In genomic region chr10:66850972-66851478, GRCm38 (mm10) we compare ENCODE assay signal across 23 mouse cellular contexts.
DNase-seq lines count a peak whose midpoint lies in the region; ATAC-seq and TF ChIP-seq lines count a peak whose summit lies in the region.
"Had no signal": no experiment of that assay in that cellular context is flagged by ENCODE, and none has a peak within 500 bp of the region (broad histone marks: within the 10 kb centered on the region; RNA-seq: fewer than 3 reads in every experiment).

No protein-coding gene starts in this region.

- no peak for TF ChIP-seq POLR2A in liver, adult 2 months (IDR thresholded peaks at IDR 0.05; ENCODE audit: extremely low read depth, insufficient read depth, low read length)
- no peak for TF ChIP-seq POLR2A in bone marrow macrophage, adult 2 months (IDR thresholded peaks at IDR 0.05; ENCODE audit: borderline replicate concordance, low read depth, low read length)

- ATAC-seq in hindbrain, embryonic 13.5 days (ENCODE audit: low FRiP score) = no peak
- no peak for ATAC-seq in forebrain, embryonic 16.5 days
- no peak for ATAC-seq in midbrain, embryonic 15.5 days (replicated peaks)
- ATAC-seq: forebrain, embryonic 15.5 days; hindbrain, postnatal 0 days had no signal

- peaks cover 2% of the 10 kb centered on the region for H3K4me1 ChIP-seq in liver, adult 2 months (ENCODE audit: control insufficient read depth, insufficient read depth, low read length)
- H3K4me1 ChIP-seq in ES-E14 (ENCODE audit: control insufficient read depth in 2 of 2, insufficient read depth in 2 of 2, low read length in 2 of 2, poor library complexity in 1 of 2) = peaks cover 0 to 7% of the 10 kb centered on the region in 2 experiments; a peak in 2 of 4 replicates
- peaks cover 49% of the 10 kb centered on the region for H3K4me1 ChIP-seq in bone marrow macrophage, adult 2 months (ENCODE audit: control insufficient read depth, insufficient read depth, low read length)
- H3K4me1 ChIP-seq in hindbrain, embryonic 13.5 days (replicated peaks) = no peaks in the 10 kb centered on the region
- no peaks in the 10 kb centered on the region for H3K4me1 ChIP-seq in forebrain, embryonic 16.5 days (replicated peaks; ENCODE audit: control insufficient read depth, insufficient read depth, low read length)
- no peaks in the 10 kb centered on the region for H3K4me1 ChIP-seq in midbrain, embryonic 15.5 days
- H3K4me1 ChIP-seq: heart, embryonic 13.5 days had no signal

- H3K4me3 ChIP-seq in liver, adult 2 months (ENCODE audit: insufficient read depth, low read depth, low read length) = no peak overlapping the region
- no peak overlapping the region for H3K4me3 ChIP-seq in ES-E14 (ENCODE audit: insufficient read depth in 1 of 2, low read depth in 1 of 2, low read length in 2 of 2, poor library complexity in 1 of 2, severe bottlenecking in 1 of 2)
- no peak overlapping the region for H3K4me3 ChIP-seq in bone marrow macrophage, adult 2 months (ENCODE audit: insufficient read depth, low read length)
- H3K4me3 ChIP-seq in hindbrain, embryonic 13.5 days = no peak overlapping the region
- H3K4me3 ChIP-seq in forebrain, embryonic 16.5 days (replicated peaks; ENCODE audit: low read length) = no peak overlapping the region
- H3K4me3 ChIP-seq in midbrain, embryonic 15.5 days = no peak overlapping the region
- H3K4me3 ChIP-seq: embryonic facial prominence, embryonic 15.5 days; erythroblast, embryonic 14.5 days; forebrain, embryonic 10.5 days; forebrain, embryonic 15.5 days; heart, embryonic 13.5 days; hindbrain, embryonic 12.5 days had no signal

- in situ Hi-C loops in ES-E14 (cut with MboI; ENCODE audit: low sequenced_read_pairs in 2 of 2, unreplicated experiment in 2 of 2) = no loop called here

- H3K4me2 ChIP-seq in hindbrain, embryonic 13.5 days = no peak overlapping the region
- H3K4me2 ChIP-seq in forebrain, embryonic 16.5 days (ENCODE audit: low read length) = no peak overlapping the region
- no peak overlapping the region for H3K4me2 ChIP-seq in midbrain, embryonic 15.5 days
- H3K4me2 ChIP-seq: embryonic facial prominence, embryonic 15.5 days; forebrain, embryonic 15.5 days; heart, embryonic 13.5 days; hindbrain, embryonic 12.5 days had no signal

- no peak for TF ChIP-seq CTCF in liver, adult 2 months (IDR thresholded peaks at IDR 0.05; ENCODE audit: low read depth, low read length)
- no peak for TF ChIP-seq CTCF in bone marrow macrophage, adult 2 months (IDR thresholded peaks at IDR 0.05; ENCODE audit: low read depth, low read length)

- WGBS in liver, adult 2 months = 72% methylated on average over 4 of the region's 4 CpGs
- 74% methylated on average over 4 of the region's 4 CpGs for WGBS in hindbrain, embryonic 13.5 days
- WGBS in forebrain, embryonic 16.5 days = 73% methylated on average over 4 of the region's 4 CpGs
- 63% methylated on average over 4 of the region's 4 CpGs for WGBS in midbrain, embryonic 15.5 days

- H3K9ac ChIP-seq in liver, adult 2 months (ENCODE audit: low read depth, low read length) = no peak overlapping the region
- H3K9ac ChIP-seq in ES-E14 (ENCODE audit: insufficient read depth, low read depth, low read length, poor library complexity, severe bottlenecking) = no peak overlapping the region
- no peak overlapping the region for H3K9ac ChIP-seq in hindbrain, embryonic 13.5 days
- H3K9ac ChIP-seq in forebrain, embryonic 16.5 days (replicated peaks; ENCODE audit: low read depth, low read length) = no peak overlapping the region
- H3K9ac ChIP-seq in midbrain, embryonic 15.5 days = no peak overlapping the region
- H3K9ac ChIP-seq: embryonic facial prominence, embryonic 15.5 days; forebrain, embryonic 15.5 days; heart, embryonic 13.5 days; hindbrain, embryonic 12.5 days had no signal

- H3K27ac ChIP-seq in liver, adult 2 months (replicated peaks; ENCODE audit: insufficient read depth, low read depth, low read length) = peak overlapping the region; percentile 44; the same call in 1 of the 2 replicates
- H3K27ac ChIP-seq in ES-E14 (ENCODE audit: insufficient read depth, low read depth, low read length, poor library complexity, severe bottlenecking) = no peak overlapping the region
- peak overlapping the region; percentile 100 for H3K27ac ChIP-seq in bone marrow macrophage, adult 2 months (ENCODE audit: insufficient read depth, low read depth, low read length)
- no peak overlapping the region for H3K27ac ChIP-seq in hindbrain, embryonic 13.5 days
- no peak overlapping the region for H3K27ac ChIP-seq in forebrain, embryonic 16.5 days (ENCODE audit: low read length)
- H3K27ac ChIP-seq in midbrain, embryonic 15.5 days = no peak overlapping the region
- H3K27ac ChIP-seq: embryonic facial prominence, embryonic 15.5 days; forebrain, embryonic 10.5 days; forebrain, embryonic 15.5 days; heart, embryonic 13.5 days; hindbrain, embryonic 12.5 days; hindbrain, postnatal 0 days had no signal

- H3K27me3 ChIP-seq in liver, adult 2 months (ENCODE audit: control insufficient read depth, insufficient read depth, low read length) = no peaks in the 10 kb centered on the region
- H3K27me3 ChIP-seq in hindbrain, embryonic 13.5 days = no peaks in the 10 kb centered on the region
- H3K27me3 ChIP-seq in forebrain, embryonic 16.5 days (replicated peaks; ENCODE audit: control insufficient read depth, insufficient read depth, low read length) = no peaks in the 10 kb centered on the region
- H3K27me3 ChIP-seq in midbrain, embryonic 15.5 days (replicated peaks) = no peaks in the 10 kb centered on the region
- H3K27me3 ChIP-seq: embryonic facial prominence, embryonic 15.5 days; forebrain, embryonic 15.5 days; heart, embryonic 13.5 days; hindbrain, embryonic 12.5 days had no signal

- H3K9me3 ChIP-seq in ES-E14 (ENCODE audit: control insufficient read depth, insufficient read depth, low read depth, low read length) = no peaks in the 10 kb centered on the region
- H3K9me3 ChIP-seq in hindbrain, embryonic 13.5 days = no peaks in the 10 kb centered on the region
- no peaks in the 10 kb centered on the region for H3K9me3 ChIP-seq in forebrain, embryonic 16.5 days (ENCODE audit: control insufficient read depth, low read length)
- H3K9me3 ChIP-seq in midbrain, embryonic 15.5 days = no peaks in the 10 kb centered on the region
- H3K9me3 ChIP-seq: embryonic facial prominence, embryonic 15.5 days; forebrain, embryonic 10.5 days; forebrain, embryonic 15.5 days; heart, embryonic 13.5 days; hindbrain, embryonic 12.5 days had no signal

- DNase-seq in liver, adult 2 months (ENCODE audit: extremely low read depth, low read depth, low spot score) = no peak
- no peak for DNase-seq in liver
- DNase-seq in ES-E14 (ENCODE audit: low read depth, low spot score) = no peak
- DNase-seq in left cerebral cortex, adult 8-10 months (ENCODE audit: low spot score in 2 of 2) = no peak
- DNase-seq: adrenal gland, postnatal 14 days; B cell, adult 2 months; cerebellum, adult 2 months; cerebellum, postnatal 10 days; embryo, embryonic 11 days; gastrocnemius, postnatal 14 days; heart, postnatal 36 days; kidney, adult 18-20 months had no signal

- no peaks in the 10 kb centered on the region for H3K36me3 ChIP-seq in liver, adult 2 months (ENCODE audit: control insufficient read depth, insufficient read depth, low read length)
- H3K36me3 ChIP-seq in ES-E14 (ENCODE audit: control insufficient read depth, insufficient read depth, low read length, poor library complexity, severe bottlenecking) = no peaks in the 10 kb centered on the region
- H3K36me3 ChIP-seq in hindbrain, embryonic 13.5 days = no peaks in the 10 kb centered on the region
- H3K36me3 ChIP-seq in forebrain, embryonic 16.5 days (ENCODE audit: control insufficient read depth, insufficient read depth) = no peaks in the 10 kb centered on the region
- H3K36me3 ChIP-seq in midbrain, embryonic 15.5 days (replicated peaks) = no peaks in the 10 kb centered on the region
- H3K36me3 ChIP-seq: embryonic facial prominence, embryonic 15.5 days; forebrain, embryonic 10.5 days; forebrain, embryonic 15.5 days; heart, embryonic 13.5 days; hindbrain, embryonic 12.5 days had no signal

- no peaks in the 10 kb centered on the region for H3K79me2 ChIP-seq in liver, adult 2 months (ENCODE audit: control insufficient read depth, insufficient read depth, low read length)

TF ChIP-seq in ES-E14, 5 proteins besides CTCF, POLR2A, EP300 and RAD21:
- TF ChIP-seq ZNF384 (IDR thresholded peaks at IDR 0.05; ENCODE audit: low read depth, low read length) (no peak), HCFC1 (IDR thresholded peaks at IDR 0.05; ENCODE audit: borderline replicate concordance, insufficient read depth, low read length) (no peak), MAFK (IDR thresholded peaks at IDR 0.05; ENCODE audit: insufficient read depth, low read depth, low read length) (0 out of 2 replicates have a peak, but pooled peaks have one; percentile 21), ZC3H11A (IDR thresholded peaks at IDR 0.05; ENCODE audit: borderline replicate concordance, low read depth, low read length) (no peak)

Comparison
In these comparisons a context has a peak if more than half of its experiments do, and no peak if none do; other contexts are left out.
1. H3K27ac ChIP-seq: peak in liver, adult 2 months (single experiment) and bone marrow macrophage, adult 2 months (single experiment); none in ES-E14 (single experiment), hindbrain, embryonic 13.5 days (single experiment), forebrain, embryonic 16.5 days (single experiment) and midbrain, embryonic 15.5 days (single experiment).